Mouse (Mus musculus): ENCODE results near the gene Tspan2. TPM values are rescaled to one million over a fixed set of nuclear protein-coding genes. Genes with fewer than 3 reads are reported as not detected.

Gene Tspan2
- total and polyA plus RNA-seq, 2 experiments, result 0.34 to 1.4 TPM

- no peaks in the 10 kb centered on the region for H3K4me1 ChIP-seq (ENCODE audit: control insufficient read depth, insufficient read depth, low read length)
- no peak for TF ChIP-seq CTCF (IDR thresholded peaks at IDR 0.05; ENCODE audit: low read depth, low read length)
- no peak for TF ChIP-seq POLR2A (IDR thresholded peaks at IDR 0.05; ENCODE audit: extremely low read depth, insufficient read depth, low read length)
- H3K9ac ChIP-seq (ENCODE audit: low read depth, low read length), result no peak overlapping the region
- H3K27ac ChIP-seq (replicated peaks; ENCODE audit: insufficient read depth, low read depth, low read length), result no peak overlapping the region
- H3K79me2 ChIP-seq (ENCODE audit: control insufficient read depth, insufficient read depth, low read length), result no peaks in the 10 kb centered on the region
- no peak overlapping the region for H3K4me3 ChIP-seq (ENCODE audit: insufficient read depth, low read depth, low read length)
- H3K27me3 ChIP-seq (ENCODE audit: control insufficient read depth, insufficient read depth, low read length), result no peaks in the 10 kb centered on the region
- H3K36me3 ChIP-seq (ENCODE audit: control insufficient read depth, insufficient read depth, low read length), result no peaks in the 10 kb centered on the region
- no peak for DNase-seq (ENCODE audit: extremely low read depth, low read depth, low spot score)
- WGBS, result 58% methylated on average over 5 of the region's 5 CpGs
These were observed 4.9 kb upstream of the Tspan2 start for GRCm38 (mm10) chr3:102729416-102729815.

- Histone ChIP-seq H3K79me2 (ENCODE audit: control insufficient read depth, insufficient read depth, low read length) (no peaks in the 10 kb centered on the region), H3K27ac (replicated peaks; ENCODE audit: insufficient read depth, low read depth, low read length) (no peak overlapping the region), H3K4me1 (ENCODE audit: control insufficient read depth, insufficient read depth, low read length) (peaks cover 2% of the 10 kb centered on the region; the same call in 1 of the 2 replicates), H3K27me3 (ENCODE audit: control insufficient read depth, insufficient read depth, low read length) (peaks cover 7% of the 10 kb centered on the region; the same call in 1 of the 2 replicates), H3K4me3 (ENCODE audit: insufficient read depth, low read depth, low read length) (no peak overlapping the region), H3K36me3 (ENCODE audit: control insufficient read depth, insufficient read depth, low read length) (no peaks in the 10 kb centered on the region), H3K9ac (ENCODE audit: low read depth, low read length) (no peak overlapping the region)
- no peak for DNase-seq (ENCODE audit: extremely low read depth, low read depth, low spot score)
- TF ChIP-seq POLR2A (IDR thresholded peaks at IDR 0.05; ENCODE audit: extremely low read depth, insufficient read depth, low read length) (no peak), CTCF (IDR thresholded peaks at IDR 0.05; ENCODE audit: low read depth, low read length) (no peak)
- 73% methylated on average over 3 of the region's 3 CpGs for WGBS
These were observed 3.2 kb upstream of the Tspan2 start for GRCm38 (mm10) chr3:102731112-102731511.

GRCm38 (mm10) chr3:102732619-102733018 lies 1.7 kb upstream of the Tspan2 start:
- no peak overlapping the region for H3K4me3 ChIP-seq (ENCODE audit: insufficient read depth, low read depth, low read length)
- H3K27ac ChIP-seq (replicated peaks; ENCODE audit: insufficient read depth, low read depth, low read length), result no peak overlapping the region
- WGBS, result 81% methylated on average over 4 of the region's 4 CpGs
- no peaks in the 10 kb centered on the region for H3K36me3 ChIP-seq (ENCODE audit: control insufficient read depth, insufficient read depth, low read length)
- no peak overlapping the region for H3K9ac ChIP-seq (ENCODE audit: low read depth, low read length)
- peaks cover 2% of the 10 kb centered on the region; the same call in 1 of the 2 replicates for H3K4me1 ChIP-seq (ENCODE audit: control insufficient read depth, insufficient read depth, low read length)
- DNase-seq (ENCODE audit: extremely low read depth, low read depth, low spot score), result no peak
- no peak for TF ChIP-seq CTCF (IDR thresholded peaks at IDR 0.05; ENCODE audit: low read depth, low read length)
- no peak for TF ChIP-seq POLR2A (IDR thresholded peaks at IDR 0.05; ENCODE audit: extremely low read depth, insufficient read depth, low read length)
- no peaks in the 10 kb centered on the region for H3K79me2 ChIP-seq (ENCODE audit: control insufficient read depth, insufficient read depth, low read length)
- peaks cover 7% of the 10 kb centered on the region; the same call in 1 of the 2 replicates for H3K27me3 ChIP-seq (ENCODE audit: control insufficient read depth, insufficient read depth, low read length)

DNA sequence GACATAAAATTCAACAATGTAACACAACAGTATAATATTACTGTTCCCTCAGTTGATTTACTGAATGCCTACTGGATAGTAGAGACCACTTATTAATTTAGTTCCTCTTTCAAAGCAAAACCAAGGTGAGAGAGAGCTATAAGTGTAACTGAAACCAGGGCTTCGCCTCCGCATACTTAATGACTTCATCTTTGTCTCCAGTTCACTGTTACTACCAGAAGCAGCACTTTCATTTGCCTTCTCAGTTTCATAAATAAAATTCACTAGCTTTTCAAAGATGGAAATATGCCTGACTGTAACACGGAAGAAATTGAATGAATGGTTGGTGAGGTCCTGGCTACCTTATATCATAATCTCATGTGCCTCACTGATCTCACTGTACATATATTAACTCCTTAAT lies 1.3 kb upstream of the Tspan2 start:
- WGBS, result 95% methylated on average over 3 of the region's 3 CpGs

DNA sequence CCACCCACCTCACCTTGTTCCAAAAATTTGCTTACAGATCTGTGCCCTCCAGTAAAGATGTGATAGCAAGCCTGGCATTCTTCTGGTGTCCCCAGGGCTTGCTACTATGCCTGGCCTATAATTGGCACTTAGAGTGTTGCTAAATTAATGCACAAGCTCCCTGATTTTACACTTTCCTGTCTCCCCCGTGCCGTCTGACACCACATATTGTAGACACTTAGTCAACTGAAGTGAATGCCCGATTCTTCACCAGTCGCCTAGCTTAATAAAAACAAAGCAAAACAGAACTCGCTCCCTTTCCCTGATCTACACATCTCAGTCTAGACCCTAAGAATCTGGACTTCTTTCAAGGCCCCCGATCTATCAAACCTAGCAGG lies 405 bp upstream of the Tspan2 start:
- DNase-seq (ENCODE audit: extremely low read depth, low read depth, low spot score), result no peak
- H3K27ac ChIP-seq (replicated peaks; ENCODE audit: insufficient read depth, low read depth, low read length), result no peak overlapping the region
- peaks cover 7% of the 10 kb centered on the region; the same call in 1 of the 2 replicates for H3K27me3 ChIP-seq (ENCODE audit: control insufficient read depth, insufficient read depth, low read length)
- H3K36me3 ChIP-seq (ENCODE audit: control insufficient read depth, insufficient read depth, low read length), result no peaks in the 10 kb centered on the region
- 75% methylated on average over 6 of the region's 6 CpGs for WGBS
- TF ChIP-seq POLR2A (IDR thresholded peaks at IDR 0.05; ENCODE audit: extremely low read depth, insufficient read depth, low read length) (no peak), CTCF (IDR thresholded peaks at IDR 0.05; ENCODE audit: low read depth, low read length) (no peak)
- no peaks in the 10 kb centered on the region for H3K79me2 ChIP-seq (ENCODE audit: control insufficient read depth, insufficient read depth, low read length)
- no peak overlapping the region for H3K9ac ChIP-seq (ENCODE audit: low read depth, low read length)
- H3K4me3 ChIP-seq (ENCODE audit: insufficient read depth, low read depth, low read length), result no peak overlapping the region; the same call in 1 of the 2 replicates
- peaks cover 2% of the 10 kb centered on the region; the same call in 1 of the 2 replicates for H3K4me1 ChIP-seq (ENCODE audit: control insufficient read depth, insufficient read depth, low read length)

More for the DNA sequence above, 1.3 kb upstream of the Tspan2 start:
- Histone ChIP-seq H3K79me2 (ENCODE audit: control insufficient read depth, insufficient read depth, low read length) (no peaks in the 10 kb centered on the region), H3K27me3 (ENCODE audit: control insufficient read depth, insufficient read depth, low read length) (peaks cover 7% of the 10 kb centered on the region; the same call in 1 of the 2 replicates), H3K9ac (ENCODE audit: low read depth, low read length) (no peak overlapping the region), H3K4me1 (ENCODE audit: control insufficient read depth, insufficient read depth, low read length) (peaks cover 2% of the 10 kb centered on the region; the same call in 1 of the 2 replicates), H3K36me3 (ENCODE audit: control insufficient read depth, insufficient read depth, low read length) (no peaks in the 10 kb centered on the region), H3K4me3 (ENCODE audit: insufficient read depth, low read depth, low read length) (no peak overlapping the region), H3K27ac (replicated peaks; ENCODE audit: insufficient read depth, low read depth, low read length) (no peak overlapping the region)
- TF ChIP-seq CTCF (IDR thresholded peaks at IDR 0.05; ENCODE audit: low read depth, low read length) (no peak), POLR2A (IDR thresholded peaks at IDR 0.05; ENCODE audit: extremely low read depth, insufficient read depth, low read length) (no peak)
- DNase-seq (ENCODE audit: extremely low read depth, low read depth, low spot score), result no peak

GRCm38 (mm10) chr3:102735031-102735558 lies 766 bp downstream of the Tspan2 start:
- Histone ChIP-seq H3K27me3 (ENCODE audit: control insufficient read depth, insufficient read depth, low read length) (peaks cover 7% of the 10 kb centered on the region; the same call in 1 of the 2 replicates), H3K79me2 (ENCODE audit: control insufficient read depth, insufficient read depth, low read length) (no peaks in the 10 kb centered on the region), H3K4me1 (ENCODE audit: control insufficient read depth, insufficient read depth, low read length) (peaks cover 2% of the 10 kb centered on the region; the same call in 1 of the 2 replicates), H3K9ac (ENCODE audit: low read depth, low read length) (peak overlapping the region; percentile 60), H3K36me3 (ENCODE audit: control insufficient read depth, insufficient read depth, low read length) (no peaks in the 10 kb centered on the region), H3K27ac (replicated peaks; ENCODE audit: insufficient read depth, low read depth, low read length) (no peak overlapping the region), H3K4me3 (ENCODE audit: insufficient read depth, low read depth, low read length) (peak overlapping the region; percentile 74)
- DNase-seq (ENCODE audit: extremely low read depth, low read depth, low spot score), result no peak
- TF ChIP-seq POLR2A (IDR thresholded peaks at IDR 0.05; ENCODE audit: extremely low read depth, insufficient read depth, low read length), result no peak
- no peak for TF ChIP-seq CTCF (IDR thresholded peaks at IDR 0.05; ENCODE audit: low read depth, low read length)
- 4% methylated on average over 33 of the region's 33 CpGs for WGBS

Data from liver, adult 2 months (tissue).